Mouse (Mus musculus): ENCODE data around the gene Rnf212. TPM values are rescaled to one million over a fixed set of nuclear protein-coding genes. Genes with fewer than 3 reads are reported as not detected.

The Rnf212 gene
- polyA plus RNA-seq, 1 experiment from 2014 or later: not detected

Other genes starting within 250 kb of the Rnf212 start
- 0.20 and 0.22 TPM in 2 replicates for gene Cplx1, start 225.0 kb downstream of the Rnf212 start, polyA plus RNA-seq (2015; fragmentation: Nextera tagmentation; extraction: Ambion mirVana)
- gene Gak, start 145.2 kb downstream of the Rnf212 start, polyA plus RNA-seq (2015; fragmentation: Nextera tagmentation; extraction: Ambion mirVana): 44.6 and 50.1 TPM in 2 replicates
- gene Tmem175, start 145.2 kb downstream of the Rnf212 start, polyA plus RNA-seq (2015; fragmentation: Nextera tagmentation; extraction: Ambion mirVana): 25.2 and 28.3 TPM in 2 replicates
- 5.4 and 6.2 TPM in 2 replicates for gene Idua, start 114.7 kb downstream of the Rnf212 start, polyA plus RNA-seq (2015; fragmentation: Nextera tagmentation; extraction: Ambion mirVana)
- gene Dgkq, start 105.3 kb downstream of the Rnf212 start, polyA plus RNA-seq (2015; fragmentation: Nextera tagmentation; extraction: Ambion mirVana): 5.0 and 6.6 TPM in 2 replicates
- gene Slc26a1, start 99.4 kb downstream of the Rnf212 start, polyA plus RNA-seq (2015; fragmentation: Nextera tagmentation; extraction: Ambion mirVana): 0.14 and 0.20 TPM in 2 replicates
- gene Fgfrl1, start 82.6 kb downstream of the Rnf212 start, polyA plus RNA-seq (2015; fragmentation: Nextera tagmentation; extraction: Ambion mirVana): 4.1 and 5.1 TPM in 2 replicates
- not detected in 2 replicates for gene Tmed11, start 20.4 kb upstream of the Rnf212 start, polyA plus RNA-seq (2015; fragmentation: Nextera tagmentation; extraction: Ambion mirVana)
- not detected in 2 replicates for gene Vmn2r8, start 33.9 kb upstream of the Rnf212 start, polyA plus RNA-seq (2015; fragmentation: Nextera tagmentation; extraction: Ambion mirVana)
- gene Vmn2r9, start 77.6 kb upstream of the Rnf212 start, polyA plus RNA-seq (2015; fragmentation: Nextera tagmentation; extraction: Ambion mirVana): not detected in 2 replicates
- gene Vmn2r10, start 231.5 kb upstream of the Rnf212 start, polyA plus RNA-seq (2015; fragmentation: Nextera tagmentation; extraction: Ambion mirVana): not detected in 2 replicates

Data from thymus, postnatal 0 days (tissue).